Mouse (Mus musculus) gastrocnemius, postnatal 4 days (tissue): ENCODE data around the gene Tmem63a. TPM values are rescaled to one million over a fixed set of nuclear protein-coding genes. Genes with fewer than 3 reads are reported as not detected.
"Not testable (repeated sequence)": the region's sequence is repeated elsewhere in the genome, so short reads cannot be mapped to it uniquely, and the experiment has no call there.

ENCODE experiments used
- DNase-seq, 2 experiments: peaks; one replicate each; pipeline ENCODE4 v3.0.0; 2021 to 2022; ENCODE audit warnings: low spot score in 2 of 2, mixed read lengths in 2 of 2
- long read RNA-seq, 2 experiments: library from polyadenylated mRNA; stranded (forward); transcript quantifications; one replicate each; pipeline ENCODE4 v2.0.0; 2021
- total RNA-seq, 2 experiments: library from RNA; stranded (reverse); gene quantifications; 2 replicates each; pipeline ENCODE4 v1.2.3; 2021

The Tmem63a gene
- 10 to 100 TPM; 15.3 to 17.3 TPM for total RNA-seq
- long read RNA-seq, experiment 1, transcript Tmem63a-201 (23 exons, 3,306 nt) = major isoform, 9 of 22 reads
- long read RNA-seq, experiment 1, partial matches to known transcripts = 3 of 22 reads
- long read RNA-seq, experiment 1, other reads (novel, unspliced or antisense) = 10 of 22 reads
- long read RNA-seq, experiment 2, transcript Tmem63a-201 (23 exons, 3,306 nt) = major isoform, 12 of 19 reads
- long read RNA-seq, experiment 2, partial matches to known transcripts = 4 of 19 reads
- long read RNA-seq, experiment 2, other reads (novel, unspliced or antisense) = 3 of 19 reads

GRCm38 (mm10) chr1:180942166-180943031 is at the start of gene Tmem63a:
TSS of gene Tmem63a (plus strand) at chr1:180942344.
- peak; percentile 59 to 81 for DNase-seq

- no peak for DNase-seq
Observed at GRCm38 (mm10) chr1:180892808-180893207, 49.3 kb upstream of the Tmem63a start, which contains the start of gene Lefty2. TSS of gene Lefty2 (plus strand) at chr1:180893108.

- not testable (repeated sequence) for DNase-seq
Observed at GRCm38 (mm10) chr1:180894088-180894987, 47.8 kb upstream of the Tmem63a start.

GRCm38 (mm10) chr1:180901107-180901506 is 41.0 kb upstream of the Tmem63a start:
- DNase-seq = no peak

GRCm38 (mm10) chr1:180902915-180903314 is 39.2 kb upstream of the Tmem63a start:
- DNase-seq = no peak

GRCm38 (mm10) chr1:180903666-180904038 is 38.5 kb upstream of the Tmem63a start:
- no peak for DNase-seq

- DNase-seq = peak; percentile 88 to 94
Observed at GRCm38 (mm10) chr1:180904039-180904814, 37.9 kb upstream of the Tmem63a start, which contains the start of gene Pycr2. TSS of gene Pycr2 (plus strand) at chr1:180904293.

GRCm38 (mm10) chr1:180904815-180905080 is 37.4 kb upstream of the Tmem63a start:
- no peak for DNase-seq

GRCm38 (mm10) chr1:180905307-180905706 is 36.8 kb upstream of the Tmem63a start:
- no peak for DNase-seq

GRCm38 (mm10) chr1:180905876-180906275 is 36.3 kb upstream of the Tmem63a start:
- no peak for DNase-seq

- no peak for DNase-seq
Observed at GRCm38 (mm10) chr1:180906461-180907147, 35.5 kb upstream of the Tmem63a start.

- no peak for DNase-seq
Observed at GRCm38 (mm10) chr1:180911138-180911537, 31.0 kb upstream of the Tmem63a start.

- no peak for DNase-seq
Observed at GRCm38 (mm10) chr1:180911653-180912287, 30.4 kb upstream of the Tmem63a start.

GRCm38 (mm10) chr1:180912792-180913191 is 29.4 kb upstream of the Tmem63a start:
- no peak for DNase-seq

GRCm38 (mm10) chr1:180913797-180914196 is 28.3 kb upstream of the Tmem63a start:
- peak in 1 of 2 experiments; percentile 57 for DNase-seq

GRCm38 (mm10) chr1:180916425-180916824 is 25.7 kb upstream of the Tmem63a start:
- DNase-seq = no peak

- DNase-seq = no peak
Observed at GRCm38 (mm10) chr1:180917053-180917452, 25.1 kb upstream of the Tmem63a start.

- no peak for DNase-seq
Observed at GRCm38 (mm10) chr1:180919686-180920085, 22.5 kb upstream of the Tmem63a start.

GRCm38 (mm10) chr1:180922273-180923048 is 19.7 kb upstream of the Tmem63a start:
- no peak for DNase-seq
